1 mouse cellular context compared by ENCODE assay signal in the genomic region with DNA sequence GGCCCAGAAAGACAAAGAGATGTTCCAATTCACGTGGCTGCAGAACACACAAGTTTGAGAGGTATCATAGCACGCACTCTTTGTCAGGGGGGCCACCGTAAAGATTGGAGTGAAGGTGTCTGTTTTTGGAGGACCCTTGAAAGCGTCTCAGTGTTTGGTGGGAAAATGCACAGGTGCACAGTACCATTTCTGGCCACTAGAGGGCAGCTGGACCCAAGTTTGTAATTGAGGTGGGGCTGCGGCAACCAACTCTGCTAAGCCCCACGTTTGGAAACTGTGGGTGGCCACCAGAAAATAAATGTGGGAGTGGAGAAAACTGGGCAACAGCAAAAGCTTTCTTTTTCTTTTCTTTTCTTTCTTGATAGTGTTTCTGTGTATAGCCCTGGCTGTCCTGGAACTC.
TF ChIP-seq lines count a peak whose summit lies in the region.

No protein-coding gene starts in this region.

TF ChIP-seq in CH12.LX, 34 proteins besides CTCF, POLR2A, EP300 and RAD21:
- TF ChIP-seq POLR2AphosphoS2 (IDR thresholded peaks at IDR 0.05; ENCODE audit: low read depth, low read length) (no peak), ZMIZ1 (IDR thresholded peaks at IDR 0.05; ENCODE audit: low read depth, low read length) (no peak), IRF4 (IDR thresholded peaks at IDR 0.05; ENCODE audit: low read depth, low read length) (0 out of 2 replicates have a peak, but pooled peaks have one; percentile 22), SMC3 (IDR thresholded peaks at IDR 0.05; ENCODE audit: low read depth, low read length) (peak; percentile 70), ZC3H11A (IDR thresholded peaks at IDR 0.05; ENCODE audit: low read depth, low read length) (peak; percentile 21; the same call in 1 of the 2 replicates)
